Mouse (Mus musculus) midbrain, embryonic 15.5 days (tissue): ENCODE results near the gene Fbl. TPM values are rescaled to one million over a fixed set of nuclear protein-coding genes. Genes with fewer than 3 reads are reported as not detected.
"Not testable (repeated sequence)": the region's sequence is repeated elsewhere in the genome, so short reads cannot be mapped to it uniquely, and the experiment has no call there.

ENCODE experiments used
- ATAC-seq: fragments of 200-750 bp; cut with Nextera tagmentation; replicated peaks from 2 replicates; pipeline ENCODE4 v1.8.0; 2017; ENCODE audit warnings: moderate TSS enrichment
- H3K27ac ChIP-seq: fragments of 300-500 bp; sonication (generic); 2 replicates; pipeline ENCODE4 v1.5.1; 2015; ENCODE audit warnings: mild to moderate bottlenecking, inconsistent platforms
- H3K27me3 ChIP-seq: fragments of 300-500 bp; sonication (generic); replicated peaks from 2 replicates; pipeline ENCODE4 v1.6.1; 2015; ENCODE audit warnings: inconsistent platforms
- H3K36me3 ChIP-seq: fragments of 300-500 bp; sonication (generic); replicated peaks from 2 replicates; pipeline ENCODE4 v1.6.1; 2015; ENCODE audit warnings: inconsistent platforms
- H3K4me1 ChIP-seq: fragments of 300-500 bp; sonication (generic); 2 replicates; pipeline ENCODE4 v1.6.1; 2015; ENCODE audit warnings: inconsistent platforms
- H3K4me2 ChIP-seq: fragments of 300-500 bp; sonication (generic); 2 replicates; pipeline ENCODE4 v1.6.1; 2015; ENCODE audit warnings: inconsistent platforms, mild to moderate bottlenecking, moderate library complexity
- H3K4me3 ChIP-seq: fragments of 300-500 bp; sonication (generic); 2 replicates; pipeline ENCODE4 v1.5.1; 2015; ENCODE audit warnings: mild to moderate bottlenecking, inconsistent platforms
- H3K9ac ChIP-seq: fragments of 300-500 bp; sonication (generic); 2 replicates; pipeline ENCODE4 v1.6.1; 2015; ENCODE audit warnings: mild to moderate bottlenecking, inconsistent platforms
- H3K9me3 ChIP-seq: fragments of 300-500 bp; sonication (generic); 2 replicates; pipeline ENCODE4 v1.6.1; 2016; ENCODE audit warnings: inconsistent platforms
- WGBS: fragments of 180-500 bp; shearing (Covaris S2); methylation state at CpG from one replicate; pipeline ENCODE4 v1.1.7; 2015; ENCODE audit warnings: mixed read lengths; 5-methylcytosine and 5-hydroxymethylcytosine counted together
- polyA plus RNA-seq: library from polyadenylated mRNA; unstranded; fragments of >200 nt; fragmentation: Nextera tagmentation; extraction: Ambion mirVana; gene quantifications from 2 replicates; pipeline ENCODE4 v1.2.1, GENCODE M21; 2015

Gene Fbl
- polyA plus RNA-seq, 1 experiment from 2014 or later: 75.6 TPM

- not testable (repeated sequence) for H3K4me1 ChIP-seq, H3K4me2 ChIP-seq, H3K4me3 ChIP-seq, H3K9ac ChIP-seq, H3K9me3 ChIP-seq, H3K36me3 ChIP-seq, ATAC-seq, H3K27ac ChIP-seq, H3K27me3 ChIP-seq
- 91% methylated on average over 4 of the region's 4 CpGs for WGBS
Observed at GRCm38 (mm10) chr7:28226836-28227235, 57.3 kb downstream of the Fbl start.

- H3K4me1 ChIP-seq, H3K9me3 ChIP-seq, H3K36me3 ChIP-seq, H3K9ac ChIP-seq, H3K27ac ChIP-seq, ATAC-seq, H3K27me3 ChIP-seq, H3K4me2 ChIP-seq, H3K4me3 ChIP-seq: not testable (repeated sequence)
- 92% methylated on average over 4 of the region's 4 CpGs for WGBS
Observed at GRCm38 (mm10) chr7:28227421-28227820, 57.9 kb downstream of the Fbl start.

Other genes with a start within 250 kb of the Fbl start
- gene Zfp974, start 240.2 kb upstream of the Fbl start, polyA plus RNA-seq: 17.6 and 18.0 TPM in 2 replicates
- 36.0 and 38.8 TPM in 2 replicates for gene Zfp780b, start 190.5 kb upstream of the Fbl start, polyA plus RNA-seq
- gene Zfp850, start 155.6 kb upstream of the Fbl start, polyA plus RNA-seq: 6.0 and 7.7 TPM in 2 replicates
- 296 and 299 TPM in 2 replicates for gene Psmc4, start 119.6 kb upstream of the Fbl start, polyA plus RNA-seq
- gene Fcgbp, start 98.5 kb upstream of the Fbl start, polyA plus RNA-seq: 0.51 and 0.66 TPM in 2 replicates
- gene 9530053A07Rik, start 40.2 kb upstream of the Fbl start, polyA plus RNA-seq: 0.05 and 0.06 TPM in 2 replicates
- gene Dyrk1b, start 9.8 kb downstream of the Fbl start, polyA plus RNA-seq: 16.3 and 18.1 TPM in 2 replicates
- gene Eid2, start 98.2 kb downstream of the Fbl start, polyA plus RNA-seq: 16.4 and 21.0 TPM in 2 replicates
- 44.1 and 45.1 TPM in 2 replicates for gene Eid2b, start 108.0 kb downstream of the Fbl start, polyA plus RNA-seq
- gene Selenov, start 121.5 kb downstream of the Fbl start, polyA plus RNA-seq: 0.92 and 1.3 TPM in 2 replicates
- 22.6 and 23.1 TPM in 2 replicates for gene Dll3, start 132.5 kb downstream of the Fbl start, polyA plus RNA-seq
- gene Timm50, start 142.4 kb downstream of the Fbl start, polyA plus RNA-seq: 129 and 136 TPM in 2 replicates
- gene Supt5, start 169.0 kb downstream of the Fbl start, polyA plus RNA-seq: 111 and 112 TPM in 2 replicates
- gene Rps16, start 180.9 kb downstream of the Fbl start, polyA plus RNA-seq: 430 and 438 TPM in 2 replicates
- 28.8 and 32.5 TPM in 2 replicates for gene Plekhg2, start 202.9 kb downstream of the Fbl start, polyA plus RNA-seq
- gene Zfp36, start 210.5 kb downstream of the Fbl start, polyA plus RNA-seq: 3.2 and 3.3 TPM in 2 replicates
- gene Med29, start 223.0 kb downstream of the Fbl start, polyA plus RNA-seq: 46.6 and 47.0 TPM in 2 replicates
- gene Paf1, start 223.2 kb downstream of the Fbl start, polyA plus RNA-seq: 92.5 and 110 TPM in 2 replicates